Mouse (Mus musculus): ENCODE results near the gene Dip2c.

The Dip2c gene

GRCm38 (mm10) chr13:9276322-9276855 is at the start of gene Dip2c:
Gene Dip2c, plus strand, starts transcription at chr13:9276528.
- ATAC-seq (ENCODE audit: insufficient number of reproducible peaks, low FRiP score, low TSS enrichment), result peak; percentile 92

GRCm38 (mm10) chr13:9227078-9227477 is 49.2 kb upstream of the Dip2c start:
- ATAC-seq (ENCODE audit: insufficient number of reproducible peaks, low FRiP score, low TSS enrichment), result no peak

DNA sequence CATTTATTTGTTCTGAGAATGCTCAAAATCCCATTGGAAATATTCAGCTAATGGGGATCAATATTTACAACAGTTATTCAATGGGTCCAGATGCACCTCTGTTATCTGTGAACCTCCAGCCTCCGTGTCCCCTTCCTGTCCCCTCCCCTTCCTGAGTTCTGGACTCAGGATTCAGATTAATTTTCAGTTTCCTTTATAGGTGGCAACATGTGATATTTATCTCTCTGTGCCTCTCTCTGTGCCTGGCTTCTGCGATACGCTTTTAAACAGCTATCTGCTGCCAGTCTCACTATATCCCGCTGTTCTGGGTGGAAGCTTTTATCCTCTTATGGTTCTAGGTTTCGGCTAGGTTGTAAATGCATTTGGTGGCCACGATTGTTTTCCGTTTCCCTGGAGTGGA is 38.8 kb upstream of the Dip2c start:
- no peak for ATAC-seq (ENCODE audit: insufficient number of reproducible peaks, low FRiP score, low TSS enrichment)

- ATAC-seq (ENCODE audit: insufficient number of reproducible peaks, low FRiP score, low TSS enrichment), result no peak
Observed at GRCm38 (mm10) chr13:9239127-9239526, 37.2 kb upstream of the Dip2c start.

DNA sequence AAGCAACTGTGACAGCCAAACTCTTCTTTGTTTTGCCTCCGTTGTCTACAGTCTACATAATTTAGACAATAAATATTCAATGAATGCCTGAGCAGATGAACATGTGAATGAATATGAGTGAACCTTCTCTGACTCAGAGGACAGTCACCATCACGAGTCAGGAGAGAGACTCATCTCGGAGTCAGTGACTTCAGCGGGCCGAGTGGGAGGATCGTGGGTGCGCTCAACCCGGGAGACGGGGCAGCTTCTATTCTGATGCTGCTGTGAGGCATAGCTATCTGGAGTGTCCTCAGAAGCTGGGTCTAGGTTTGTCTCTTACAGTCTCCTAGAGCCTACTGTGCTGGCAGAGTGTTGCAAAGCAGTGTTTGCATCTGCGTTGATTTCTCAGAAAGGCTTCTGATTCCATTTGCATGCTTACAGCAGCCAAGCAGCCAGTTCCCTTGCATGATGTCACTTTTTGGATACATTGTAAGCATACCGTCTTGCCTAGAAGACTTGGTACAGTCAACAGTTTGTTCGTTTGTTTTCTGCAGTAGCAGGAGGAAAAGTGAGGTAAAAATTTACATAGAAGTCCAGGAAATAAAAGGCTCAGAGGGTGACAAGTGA is 36.6 kb upstream of the Dip2c start:
- ATAC-seq (ENCODE audit: insufficient number of reproducible peaks, low FRiP score, low TSS enrichment), result no peak

GRCm38 (mm10) chr13:9261748-9262147 is 14.6 kb upstream of the Dip2c start:
- ATAC-seq (ENCODE audit: insufficient number of reproducible peaks, low FRiP score, low TSS enrichment), result no peak

- ATAC-seq (ENCODE audit: insufficient number of reproducible peaks, low FRiP score, low TSS enrichment), result no peak
Observed at GRCm38 (mm10) chr13:9265516-9265915, 10.8 kb upstream of the Dip2c start.

DNA sequence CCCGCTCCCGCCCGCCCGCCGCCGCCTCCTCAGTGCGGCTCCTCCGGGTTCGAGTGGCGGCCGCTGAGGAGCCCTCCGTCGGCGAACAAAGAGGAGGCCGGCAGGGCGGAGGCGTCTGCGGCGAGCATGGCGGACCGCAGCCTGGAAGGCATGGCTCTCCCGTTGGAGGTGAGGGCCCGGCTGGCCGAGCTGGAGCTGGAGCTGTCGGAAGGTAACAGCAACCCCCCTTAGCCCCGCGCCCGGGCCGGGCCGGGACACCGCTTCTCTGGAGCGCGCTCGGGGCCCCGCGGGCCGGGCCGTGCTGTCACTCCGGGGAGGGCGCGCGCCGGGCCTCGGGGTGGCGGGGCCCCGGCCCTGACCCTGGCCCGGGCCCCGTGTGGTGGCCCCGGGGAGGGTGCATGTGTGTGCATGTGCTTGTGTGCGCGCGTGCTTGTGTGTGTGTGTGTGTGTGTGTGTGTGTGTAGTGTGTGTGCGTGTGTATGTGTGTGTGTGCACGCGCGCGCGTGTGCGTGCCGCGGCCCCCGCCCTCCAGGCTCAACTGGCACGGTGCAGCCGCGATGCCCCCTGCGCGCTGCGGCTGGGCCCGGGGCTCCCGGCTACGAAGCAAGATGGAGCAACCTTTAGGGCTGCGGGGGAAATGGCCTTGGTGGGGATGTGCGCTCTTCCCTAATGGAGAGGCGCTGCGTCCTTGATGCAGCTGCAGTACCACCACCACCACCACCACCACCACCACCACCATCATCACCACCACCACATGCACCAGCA is 710 bp downstream of the Dip2c start:
- ATAC-seq (ENCODE audit: insufficient number of reproducible peaks, low FRiP score, low TSS enrichment), result peak; percentile 49

- peak; percentile 11; the same call in 1 of the 2 replicates for ATAC-seq (ENCODE audit: insufficient number of reproducible peaks, low FRiP score, low TSS enrichment)
Observed at GRCm38 (mm10) chr13:9277621-9277960, 1.3 kb downstream of the Dip2c start.

- ATAC-seq (ENCODE audit: insufficient number of reproducible peaks, low FRiP score, low TSS enrichment), result no peak
Observed at GRCm38 (mm10) chr13:9278636-9279035, 2.3 kb downstream of the Dip2c start.

- no peak for ATAC-seq (ENCODE audit: insufficient number of reproducible peaks, low FRiP score, low TSS enrichment)
Observed at GRCm38 (mm10) chr13:9283050-9283449, 6.7 kb downstream of the Dip2c start.

DNA sequence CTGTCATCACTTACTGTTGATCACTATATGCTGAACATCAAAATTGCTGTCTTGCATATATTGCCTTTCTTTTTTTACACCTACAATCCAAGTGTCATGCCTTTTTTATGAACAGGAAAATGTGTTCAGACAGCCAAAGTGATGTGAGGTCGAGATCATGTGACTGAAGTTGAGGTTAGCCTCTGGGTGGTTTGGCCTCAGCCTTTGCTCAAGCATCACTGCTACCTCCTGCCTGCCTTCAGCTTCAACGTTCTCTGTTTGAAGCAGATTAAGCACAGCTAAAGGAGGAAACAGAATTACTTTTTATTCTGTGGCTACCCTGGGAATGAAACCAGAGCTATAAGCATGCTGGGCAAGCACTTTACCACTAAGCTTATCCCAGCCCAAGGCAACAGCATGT is 13.6 kb downstream of the Dip2c start:
- no peak for ATAC-seq (ENCODE audit: insufficient number of reproducible peaks, low FRiP score, low TSS enrichment)

DNA sequence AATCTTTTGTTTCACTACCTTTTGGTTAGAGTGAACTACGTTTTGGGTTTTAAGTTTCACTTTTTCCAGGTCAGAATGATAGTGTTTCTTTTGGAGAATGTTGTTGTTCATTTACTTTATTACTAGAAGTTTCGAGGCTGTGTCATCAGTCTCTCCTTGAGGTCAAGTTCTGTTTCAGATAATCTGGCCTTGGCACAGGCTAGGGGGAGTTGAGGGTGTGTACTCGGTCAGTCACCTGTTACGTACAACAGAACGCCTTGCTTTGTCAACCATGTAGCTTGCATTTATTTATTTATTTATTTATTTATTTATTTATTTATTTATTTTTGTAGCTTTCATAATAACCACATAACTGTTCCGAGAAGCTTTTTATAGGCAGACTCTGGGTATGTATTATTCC is 20.0 kb downstream of the Dip2c start:
- ATAC-seq (ENCODE audit: insufficient number of reproducible peaks, low FRiP score, low TSS enrichment), result no peak

DNA sequence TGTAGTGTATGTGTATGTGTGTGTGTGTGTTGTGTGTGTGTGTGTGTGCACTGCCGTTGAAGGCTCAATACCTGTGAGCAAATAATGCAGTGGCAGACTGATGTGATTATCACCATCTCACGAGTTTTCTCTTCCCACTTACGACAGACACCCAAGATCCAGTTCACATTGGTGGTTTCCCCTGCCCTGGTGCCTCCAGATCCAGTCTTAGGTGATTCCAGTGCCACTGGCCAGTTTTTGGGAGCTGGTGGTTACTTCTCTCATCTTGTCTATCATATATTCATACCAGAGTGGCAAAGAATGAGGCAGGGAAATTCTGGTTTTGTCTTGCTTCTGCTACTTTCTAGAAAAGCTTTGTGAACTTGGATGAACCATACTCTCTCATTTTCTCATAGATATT is 20.9 kb downstream of the Dip2c start:
- no peak for ATAC-seq (ENCODE audit: insufficient number of reproducible peaks, low FRiP score, low TSS enrichment)

DNA sequence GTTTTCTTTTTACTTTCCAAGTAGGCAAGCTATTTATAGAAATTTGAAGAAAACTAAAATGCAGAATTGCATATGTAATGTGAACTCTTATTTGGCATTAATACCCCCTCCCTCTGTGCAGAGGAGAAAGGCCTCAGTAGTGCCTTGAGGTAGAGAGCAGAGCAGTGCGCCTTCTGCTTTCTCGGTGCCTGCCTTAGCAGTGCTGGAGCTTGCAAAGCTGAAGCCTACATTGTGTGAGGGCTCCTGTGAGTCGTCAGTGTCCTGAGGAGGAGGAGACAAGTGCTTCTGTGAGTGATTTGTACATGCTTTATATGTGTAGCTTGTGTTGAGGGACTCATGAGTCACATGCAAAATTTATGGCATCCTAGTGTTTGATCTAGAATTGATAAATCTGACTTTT is 21.4 kb downstream of the Dip2c start:
- ATAC-seq (ENCODE audit: insufficient number of reproducible peaks, low FRiP score, low TSS enrichment), result no peak

DNA sequence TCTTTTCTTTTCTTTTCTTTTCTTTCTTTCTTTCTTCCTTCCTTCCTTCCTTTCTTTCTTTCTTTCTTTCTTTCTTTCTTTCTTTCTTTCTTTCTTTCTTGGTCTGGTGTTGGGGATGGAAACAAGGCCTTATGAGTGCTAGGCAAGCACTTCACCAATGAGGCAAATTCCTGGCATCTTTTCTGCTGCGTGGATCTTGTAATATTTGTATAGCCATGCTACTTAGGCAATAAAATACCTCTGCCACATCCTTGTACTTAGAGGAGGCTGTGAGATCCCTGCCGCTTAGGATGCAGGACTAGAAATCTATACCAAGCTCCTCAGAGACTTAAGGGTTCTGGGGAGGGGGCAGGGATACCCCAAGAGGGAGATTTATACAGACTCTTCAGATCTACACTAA is 23.3 kb downstream of the Dip2c start:
- ATAC-seq (ENCODE audit: insufficient number of reproducible peaks, low FRiP score, low TSS enrichment), result no peak

DNA sequence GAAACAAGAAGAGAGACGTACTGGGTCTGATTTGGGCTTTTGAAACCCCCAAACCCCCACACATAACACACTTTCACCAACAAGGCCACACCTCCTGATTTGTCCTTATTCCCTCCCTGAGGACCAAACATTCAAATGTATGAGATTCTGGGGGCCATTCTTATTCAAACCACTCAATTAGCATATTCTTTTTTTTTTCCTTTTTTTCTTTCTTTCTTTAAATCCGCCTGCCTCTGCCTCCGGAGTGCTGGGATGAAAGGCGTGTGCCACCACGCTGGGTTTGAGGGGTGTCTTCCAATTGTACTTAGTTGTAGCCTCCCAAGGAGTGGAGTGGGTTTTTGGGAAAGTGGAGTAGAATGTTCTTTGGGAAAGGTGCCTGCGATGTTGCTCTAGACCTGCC is 32.5 kb downstream of the Dip2c start:
- no peak for ATAC-seq (ENCODE audit: insufficient number of reproducible peaks, low FRiP score, low TSS enrichment)

DNA sequence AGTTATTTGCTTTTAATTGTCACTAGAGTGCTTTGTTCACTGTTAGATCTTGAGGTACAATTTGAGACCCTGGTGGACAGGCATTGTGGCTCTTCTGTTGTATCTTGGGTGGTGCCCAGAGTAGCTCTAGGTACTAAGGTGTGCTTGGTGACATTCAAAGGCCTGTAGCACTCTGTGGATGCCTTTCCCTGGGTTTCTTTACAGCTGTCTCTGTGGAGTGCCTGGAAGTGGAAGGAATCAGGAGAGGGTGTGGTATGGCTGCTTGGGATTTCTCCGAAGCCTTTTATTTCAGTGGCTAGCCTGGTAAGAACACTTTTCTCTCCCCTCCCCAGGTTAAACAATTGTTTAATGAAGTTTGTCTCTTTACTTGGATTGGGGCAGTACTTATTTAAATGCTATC is 34.5 kb downstream of the Dip2c start:
- ATAC-seq (ENCODE audit: insufficient number of reproducible peaks, low FRiP score, low TSS enrichment), result no peak

GRCm38 (mm10) chr13:9312916-9313315 is 36.6 kb downstream of the Dip2c start:
- no peak for ATAC-seq (ENCODE audit: insufficient number of reproducible peaks, low FRiP score, low TSS enrichment)

DNA sequence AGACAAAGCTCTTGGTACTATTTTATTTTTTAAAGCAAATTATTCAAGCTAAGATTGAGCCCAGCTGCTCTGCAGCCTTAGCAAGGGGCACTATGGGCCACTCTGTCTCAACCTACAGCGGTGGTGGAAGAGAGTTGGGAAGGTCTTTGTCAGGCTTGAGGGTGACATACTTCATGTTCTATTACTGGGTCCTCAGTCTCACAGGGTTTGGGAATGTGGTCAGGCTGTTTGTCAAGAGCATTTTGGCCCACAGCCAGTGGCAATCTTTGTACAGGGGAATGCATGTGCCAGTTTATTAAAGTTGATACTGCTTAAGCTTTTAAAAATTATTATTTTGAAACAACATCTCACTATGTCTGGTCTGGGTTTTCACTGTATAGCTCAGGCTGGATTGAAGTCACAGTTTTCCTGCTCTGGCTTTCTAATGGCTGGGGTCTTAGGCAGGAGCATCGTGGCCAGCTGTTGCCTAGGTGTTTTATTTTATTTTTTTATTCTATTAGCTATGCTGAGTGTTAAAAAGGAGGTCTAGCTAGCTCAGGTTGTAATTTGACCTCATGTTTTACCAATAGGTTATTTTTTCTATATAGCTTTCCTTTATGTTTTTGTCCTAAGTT is 37.9 kb downstream of the Dip2c start:
- peak; percentile 24; the same call in 1 of the 2 replicates for ATAC-seq (ENCODE audit: insufficient number of reproducible peaks, low FRiP score, low TSS enrichment)

DNA sequence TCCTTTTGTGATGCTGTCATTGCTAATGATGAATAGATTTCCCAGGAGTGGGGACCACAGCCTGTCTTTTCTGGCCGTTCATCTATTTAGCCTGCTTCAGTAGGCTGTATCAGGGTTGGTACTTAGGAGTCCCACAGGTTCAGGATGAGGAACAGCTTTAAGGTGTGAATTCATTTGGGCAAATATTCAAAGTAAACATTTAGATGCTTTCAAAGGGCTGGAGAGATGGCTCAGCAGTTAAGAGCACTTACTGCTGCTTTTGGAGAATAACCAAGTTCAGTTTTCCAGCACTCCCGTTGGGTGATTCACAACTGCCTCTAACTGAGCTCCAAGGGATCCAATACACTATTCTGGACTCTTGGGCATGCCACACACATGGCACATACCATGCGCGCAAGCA is 38.4 kb downstream of the Dip2c start:
- ATAC-seq (ENCODE audit: insufficient number of reproducible peaks, low FRiP score, low TSS enrichment), result no peak

DNA sequence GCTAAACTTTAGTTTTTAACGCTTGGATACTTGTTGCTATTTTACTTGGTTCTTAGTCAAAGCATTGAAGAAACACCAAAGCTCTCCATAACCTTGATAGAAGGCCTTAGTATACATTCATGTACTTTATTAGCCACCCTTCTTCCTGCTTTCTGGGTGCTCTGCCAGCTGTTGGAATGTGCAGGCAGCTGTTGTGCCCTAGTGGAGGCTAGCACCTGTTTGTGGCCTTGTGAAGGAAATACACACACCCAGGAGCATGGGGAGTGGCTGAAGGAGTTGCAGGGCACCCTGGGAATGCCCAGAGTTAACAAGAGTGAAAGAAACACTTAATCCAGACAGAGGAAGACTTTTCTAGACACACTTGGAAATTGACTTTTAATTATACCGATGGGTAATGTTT is 43.4 kb downstream of the Dip2c start:
- ATAC-seq (ENCODE audit: insufficient number of reproducible peaks, low FRiP score, low TSS enrichment), result no peak

All from cerebellum, adult (tissue).